Mouse (Mus musculus) liver, adult 2 months (tissue): ENCODE measurements at regions not wholly inside any gene's neighbourhood (a gene's known extent, or its start where the extent isn't known, plus 50 kb on each side); places are given as distances from the start of the nearest gene placed in this dataset.

Experiments used
- DNase-seq: peaks from one replicate; pipeline ENCODE4 v3.0.0-alpha.2; 2011; ENCODE audit warnings: low read depth, low spot score; ENCODE audit errors: extremely low read depth
- H3K27ac ChIP-seq: fragments of 200-500 bp; replicated peaks from 2 replicates; pipeline ENCODE4 v1.5.1; 2012; ENCODE audit warnings: low read depth, mild to moderate bottlenecking, control low read depth, inconsistent platforms, low read length; ENCODE audit not compliant: insufficient read depth
- H3K27me3 ChIP-seq: fragments of 200-500 bp; 2 replicates; pipeline ENCODE4 v1.6.1; 2012; ENCODE audit warnings: mild to moderate bottlenecking, moderate library complexity, low read length, inconsistent platforms; ENCODE audit not compliant: control insufficient read depth, insufficient read depth
- H3K36me3 ChIP-seq: fragments of 200-500 bp; 2 replicates; pipeline ENCODE4 v1.6.1; 2012; ENCODE audit warnings: low read length, inconsistent platforms; ENCODE audit not compliant: control insufficient read depth, insufficient read depth
- H3K4me1 ChIP-seq: fragments of 200-500 bp; 2 replicates; pipeline ENCODE4 v1.6.1; 2011; ENCODE audit warnings: low read length; ENCODE audit not compliant: control insufficient read depth, insufficient read depth
- H3K4me3 ChIP-seq: fragments of 200-500 bp; 2 replicates; pipeline ENCODE4 v1.5.1; 2011; ENCODE audit warnings: low read depth, mild to moderate bottlenecking, control low read depth, low read length, moderate library complexity; ENCODE audit not compliant: insufficient read depth
- H3K79me2 ChIP-seq: fragments of 200-500 bp; 2 replicates; pipeline ENCODE4 v1.6.1; 2012; ENCODE audit warnings: inconsistent platforms, mild to moderate bottlenecking, low read length, moderate library complexity; ENCODE audit not compliant: control insufficient read depth, insufficient read depth
- H3K9ac ChIP-seq: fragments of 200-500 bp; 2 replicates; pipeline ENCODE4 v1.6.1; 2012; ENCODE audit warnings: low read depth, mild to moderate bottlenecking, control low read depth, inconsistent platforms, low read length
- CTCF ChIP-seq: fragments of 200-500 bp; IDR thresholded peaks from 2 replicates; pipeline ENCODE4 v1.5.1; 2011; ENCODE audit warnings: low read depth, low read length, control low read depth
- POLR2A ChIP-seq: fragments of 200-500 bp; IDR thresholded peaks from 2 replicates; pipeline ENCODE4 v1.6.1; 2011; ENCODE audit warnings: low read length, control low read depth; ENCODE audit not compliant: insufficient read depth; ENCODE audit errors: extremely low read depth
- WGBS: fragments of 180-500 bp; shearing (Covaris S2); methylation state at CpG from one replicate; pipeline ENCODE4 v1.1.7; 2018; 5-methylcytosine and 5-hydroxymethylcytosine counted together

DNA sequence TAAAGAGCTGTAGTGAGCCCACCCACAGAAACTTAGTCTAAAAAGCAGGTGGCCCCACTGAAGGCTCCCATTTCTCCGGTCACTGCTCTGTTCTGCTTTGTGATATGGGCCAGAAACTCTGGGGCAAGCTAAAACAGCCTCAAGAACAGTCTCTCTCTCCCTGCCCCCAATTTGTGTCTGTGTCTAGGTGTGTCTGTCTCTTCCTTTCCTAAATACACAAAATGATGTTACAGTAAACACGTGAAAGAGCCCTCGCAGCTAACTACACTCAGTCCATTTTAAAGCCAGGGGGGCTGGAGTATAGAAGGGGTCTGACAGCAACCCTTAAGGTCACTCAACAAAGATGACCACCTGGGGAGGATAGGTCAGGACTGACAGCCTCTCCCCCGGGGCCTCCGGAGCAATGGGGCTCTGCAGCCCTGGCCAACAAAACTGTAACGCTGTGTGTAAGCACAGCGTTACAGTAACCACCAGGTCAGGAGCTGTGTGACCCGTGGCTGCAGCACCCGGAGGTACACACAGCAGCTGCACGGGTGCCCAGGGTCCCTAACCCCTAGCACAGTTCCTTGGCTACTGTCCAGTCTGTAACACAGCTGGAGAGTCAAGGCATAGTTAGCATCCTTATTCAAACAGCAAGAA, 168.0 kb downstream of the 3100002H09Rik start:
- no peak overlapping the region for H3K27ac ChIP-seq
- no peaks in the 10 kb centered on the region for H3K4me1 ChIP-seq
- H3K27me3 ChIP-seq, result peaks cover 4% of the 10 kb centered on the region; the same call in 1 of the 2 replicates
- H3K4me3 ChIP-seq, result no peak overlapping the region
- 8% methylated on average over 10 of the region's 10 CpGs for WGBS
- no peak for DNase-seq
- H3K36me3 ChIP-seq, result no peaks in the 10 kb centered on the region
- no peaks in the 10 kb centered on the region for H3K79me2 ChIP-seq
- H3K9ac ChIP-seq, result no peak overlapping the region
- TF ChIP-seq POLR2A, result no peak
- no peak for TF ChIP-seq CTCF

DNA sequence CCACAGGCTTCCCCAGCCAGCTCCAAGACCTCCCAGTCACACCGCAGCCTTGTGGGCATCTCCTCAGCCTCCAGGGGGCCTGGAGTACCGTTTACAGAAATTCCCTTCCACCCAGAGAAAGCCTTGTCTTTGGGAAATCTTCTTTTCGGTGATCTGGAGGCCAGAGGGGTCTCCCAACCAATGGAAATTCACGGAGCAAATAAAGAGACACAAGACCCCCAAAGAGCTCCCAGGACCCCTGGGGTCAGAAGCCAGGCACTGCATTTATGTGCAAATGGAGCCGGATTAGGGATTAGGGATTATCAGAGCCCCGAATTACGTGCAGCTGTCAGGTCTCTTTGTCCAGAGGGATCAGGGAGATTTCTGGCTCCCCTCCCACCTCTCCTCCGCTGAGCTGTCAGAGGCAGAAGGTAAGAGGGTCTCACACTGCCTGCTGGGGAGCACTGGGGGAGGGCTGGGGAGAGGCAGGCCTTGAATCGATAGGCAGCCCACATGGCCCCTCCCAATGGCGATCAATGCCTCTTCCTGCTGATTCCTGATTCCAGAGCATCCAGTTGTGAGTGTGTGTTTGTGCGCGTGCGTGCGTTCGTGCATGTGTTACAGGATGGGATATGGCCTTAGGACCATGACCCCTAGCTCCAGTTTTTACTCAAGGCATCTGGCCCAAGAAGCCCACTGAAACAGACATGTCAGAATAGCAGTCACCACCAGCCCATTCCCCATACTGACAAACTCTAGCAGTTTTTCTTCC, 168.7 kb downstream of the 3100002H09Rik start:
- no peak overlapping the region for H3K9ac ChIP-seq
- 20% methylated on average over 15 of the region's 15 CpGs for WGBS

GRCm38 (mm10) chr4:124435040-124435434, 175.6 kb downstream of the 3100002H09Rik start:
- WGBS, result 66% methylated on average over 12 of the region's 12 CpGs
- Histone ChIP-seq H3K36me3 (no peaks in the 10 kb centered on the region), H3K27me3 (no peaks in the 10 kb centered on the region), H3K4me1 (0 out of 2 replicates have a peak, but pooled peaks cover 4% of the 10 kb centered on the region), H3K4me3 (no peak overlapping the region), H3K27ac (no peak overlapping the region), H3K79me2 (no peaks in the 10 kb centered on the region), H3K9ac (no peak overlapping the region)
- no peak for DNase-seq
- no peak for TF ChIP-seq CTCF
- no peak for TF ChIP-seq POLR2A

More for the DNA sequence above, 168.7 kb downstream of the 3100002H09Rik start:
- Histone ChIP-seq H3K79me2 (no peaks in the 10 kb centered on the region), H3K4me1 (no peaks in the 10 kb centered on the region), H3K27ac (no peak overlapping the region), H3K27me3 (peaks cover 4% of the 10 kb centered on the region; the same call in 1 of the 2 replicates), H3K36me3 (no peaks in the 10 kb centered on the region), H3K4me3 (no peak overlapping the region)
- no peak for DNase-seq
- TF ChIP-seq POLR2A (no peak), CTCF (no peak)

- Histone ChIP-seq H3K4me1 (0 out of 2 replicates have a peak, but pooled peaks cover 4% of the 10 kb centered on the region), H3K4me3 (no peak overlapping the region), H3K9ac (no peak overlapping the region), H3K79me2 (no peaks in the 10 kb centered on the region), H3K36me3 (no peaks in the 10 kb centered on the region), H3K27me3 (no peaks in the 10 kb centered on the region), H3K27ac (no peak overlapping the region)
- no peak for DNase-seq
- WGBS, result 25% methylated on average over 24 of the region's 25 CpGs
- no peak for TF ChIP-seq POLR2A
- TF ChIP-seq CTCF, result no peak
These were observed 176.3 kb downstream of the 3100002H09Rik start for GRCm38 (mm10) chr4:124434059-124435039.

GRCm38 (mm10) chr4:124433506-124433905, 177.1 kb downstream of the 3100002H09Rik start:
- TF ChIP-seq CTCF (no peak), POLR2A (no peak)
- WGBS, result 84% methylated on average over 9 of the region's 9 CpGs
- no peak overlapping the region for H3K27ac ChIP-seq
- no peaks in the 10 kb centered on the region for H3K79me2 ChIP-seq
- H3K4me1 ChIP-seq, result 0 out of 2 replicates have a peak, but pooled peaks cover 4% of the 10 kb centered on the region
- DNase-seq, result peak; percentile 44
- H3K27me3 ChIP-seq, result no peaks in the 10 kb centered on the region
- H3K4me3 ChIP-seq, result no peak overlapping the region
- H3K9ac ChIP-seq, result no peak overlapping the region
- H3K36me3 ChIP-seq, result no peaks in the 10 kb centered on the region
